Mouse (Mus musculus): ENCODE measurements around the gene Grip2.

Grip2 gene

GRCm38 (mm10) chr6:91738058-91738457, 89.0 kb downstream of the Grip2 start:
- ATAC-seq (ENCODE audit: insufficient number of reproducible peaks, low FRiP score, low TSS enrichment): no peak

GRCm38 (mm10) chr6:91737451-91737850, 89.6 kb downstream of the Grip2 start:
- ATAC-seq (ENCODE audit: insufficient number of reproducible peaks, low FRiP score, low TSS enrichment): no peak

GRCm38 (mm10) chr6:91736471-91736870, 90.6 kb downstream of the Grip2 start:
- no peak for ATAC-seq (ENCODE audit: insufficient number of reproducible peaks, low FRiP score, low TSS enrichment)

GRCm38 (mm10) chr6:91732138-91732537, 94.9 kb downstream of the Grip2 start:
- ATAC-seq (ENCODE audit: insufficient number of reproducible peaks, low FRiP score, low TSS enrichment): no peak

- ATAC-seq (ENCODE audit: insufficient number of reproducible peaks, low FRiP score, low TSS enrichment): no peak
These were observed 97.3 kb downstream of the Grip2 start for GRCm38 (mm10) chr6:91729677-91730127.

- ATAC-seq (ENCODE audit: insufficient number of reproducible peaks, low FRiP score, low TSS enrichment): no peak
These were observed 98.0 kb downstream of the Grip2 start for GRCm38 (mm10) chr6:91728939-91729619.

- no peak for ATAC-seq (ENCODE audit: insufficient number of reproducible peaks, low FRiP score, low TSS enrichment)
These were observed 99.7 kb downstream of the Grip2 start for GRCm38 (mm10) chr6:91727361-91727760.

- ATAC-seq (ENCODE audit: insufficient number of reproducible peaks, low FRiP score, low TSS enrichment): no peak
These were observed 105.8 kb downstream of the Grip2 start for GRCm38 (mm10) chr6:91721215-91721701.

- ATAC-seq (ENCODE audit: insufficient number of reproducible peaks, low FRiP score, low TSS enrichment): no peak
These were observed 106.3 kb downstream of the Grip2 start for GRCm38 (mm10) chr6:91720588-91721214.

- ATAC-seq (ENCODE audit: insufficient number of reproducible peaks, low FRiP score, low TSS enrichment): no peak
These were observed 107.1 kb downstream of the Grip2 start for GRCm38 (mm10) chr6:91719865-91720533.

GRCm38 (mm10) chr6:91719042-91719747, 107.9 kb downstream of the Grip2 start:
- ATAC-seq (ENCODE audit: insufficient number of reproducible peaks, low FRiP score, low TSS enrichment): peak; percentile 46

GRCm38 (mm10) chr6:91718603-91719002, 108.4 kb downstream of the Grip2 start:
- no peak for ATAC-seq (ENCODE audit: insufficient number of reproducible peaks, low FRiP score, low TSS enrichment)

- ATAC-seq (ENCODE audit: insufficient number of reproducible peaks, low FRiP score, low TSS enrichment): no peak
These were observed 109.0 kb downstream of the Grip2 start for GRCm38 (mm10) chr6:91718067-91718466.

- no peak for ATAC-seq (ENCODE audit: insufficient number of reproducible peaks, low FRiP score, low TSS enrichment)
These were observed 110.9 kb downstream of the Grip2 start for GRCm38 (mm10) chr6:91715988-91716810.

- no peak for ATAC-seq (ENCODE audit: insufficient number of reproducible peaks, low FRiP score, low TSS enrichment)
These were observed 112.0 kb downstream of the Grip2 start for GRCm38 (mm10) chr6:91715023-91715422.

GRCm38 (mm10) chr6:91713370-91713896, 113.6 kb downstream of the Grip2 start:
- no peak for ATAC-seq (ENCODE audit: insufficient number of reproducible peaks, low FRiP score, low TSS enrichment)

GRCm38 (mm10) chr6:91712855-91713331, 114.2 kb downstream of the Grip2 start:
- no peak for ATAC-seq (ENCODE audit: insufficient number of reproducible peaks, low FRiP score, low TSS enrichment)

- no peak for ATAC-seq (ENCODE audit: insufficient number of reproducible peaks, low FRiP score, low TSS enrichment)
These were observed 114.8 kb downstream of the Grip2 start for GRCm38 (mm10) chr6:91712097-91712854.

All from cerebellum, adult (tissue).